Mouse (Mus musculus): ENCODE measurements around the gene Rac1. TPM values are rescaled to one million over a fixed set of nuclear protein-coding genes. Genes with fewer than 3 reads are reported as not detected.
"Not testable (repeated sequence)": the region's sequence is repeated elsewhere in the genome, so short reads cannot be mapped to it uniquely, and the experiment has no call there.

Gene Rac1
- polyA plus RNA-seq, 1 experiment from 2014 or later, result 135 TPM

DNA sequence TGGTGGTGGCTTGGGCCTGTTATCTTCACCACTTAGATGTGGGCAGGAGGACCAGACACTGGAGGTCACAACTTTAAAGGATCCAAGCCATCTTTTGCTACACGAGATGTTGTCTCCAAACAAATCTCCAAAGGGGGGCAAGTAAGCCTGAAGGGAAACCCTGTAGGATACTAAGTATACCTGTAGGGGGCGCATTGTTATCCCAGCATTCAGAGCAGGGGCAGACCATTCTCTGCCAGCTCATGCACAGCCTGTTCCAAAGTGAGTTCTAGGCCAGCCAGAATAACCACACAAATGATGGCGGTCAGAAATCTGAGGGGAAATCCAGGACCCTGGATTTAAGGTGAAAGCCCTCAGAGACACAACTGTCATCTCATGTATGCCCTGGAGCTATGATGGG is 23.4 kb downstream of the Rac1 start:
- Histone ChIP-seq H3K27me3 (ENCODE audit: control insufficient read depth, insufficient read depth, low read depth, low read length) (no peaks in the 10 kb centered on the region), H3K4me3 (ENCODE audit: low read depth, low read length) (no peak overlapping the region), H3K9me3 (replicated peaks; ENCODE audit: control insufficient read depth, low read length) (no peaks in the 10 kb centered on the region), H3K4me2 (ENCODE audit: low read depth, low read length) (no peak overlapping the region), H3K27ac (ENCODE audit: low read length) (no peak overlapping the region), H3K9ac (ENCODE audit: low read depth, low read length) (no peak overlapping the region), H3K4me1 (ENCODE audit: control insufficient read depth, low read depth, low read length) (peaks cover 11% of the 10 kb centered on the region), H3K36me3 (ENCODE audit: control insufficient read depth, insufficient read depth) (peaks cover 32% of the 10 kb centered on the region)
- peak; percentile 41; the same call in 1 of the 2 replicates for ATAC-seq (ENCODE audit: low read depth)
- 50% methylated on average over 3 of the region's 3 CpGs for WGBS (ENCODE audit: insufficient replicate concordance)

DNA sequence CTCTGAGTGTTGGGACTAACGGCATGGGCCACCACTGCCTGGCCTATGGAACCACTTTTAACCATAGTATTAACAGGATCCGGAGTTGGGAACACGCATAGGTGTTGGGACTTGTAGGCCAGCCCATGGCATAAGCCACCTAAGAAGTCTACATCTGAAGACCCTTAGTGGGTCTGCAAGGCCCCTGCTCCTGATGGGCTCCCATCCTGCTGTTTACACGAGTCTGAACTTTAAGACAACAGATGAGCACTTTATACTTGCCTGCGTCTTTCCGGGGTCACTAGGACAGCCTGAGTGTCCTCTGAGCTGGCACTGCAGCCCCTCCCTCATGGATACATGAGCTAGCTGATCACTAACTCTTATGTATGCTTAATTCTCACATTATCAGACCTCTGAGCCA is 24.1 kb downstream of the Rac1 start:
- Histone ChIP-seq H3K36me3 (ENCODE audit: control insufficient read depth, insufficient read depth) (peaks cover 32% of the 10 kb centered on the region), H3K4me2 (ENCODE audit: low read depth, low read length) (no peak overlapping the region)
- WGBS (ENCODE audit: insufficient replicate concordance), result 83% methylated on average over 6 of the region's 6 CpGs

DNA sequence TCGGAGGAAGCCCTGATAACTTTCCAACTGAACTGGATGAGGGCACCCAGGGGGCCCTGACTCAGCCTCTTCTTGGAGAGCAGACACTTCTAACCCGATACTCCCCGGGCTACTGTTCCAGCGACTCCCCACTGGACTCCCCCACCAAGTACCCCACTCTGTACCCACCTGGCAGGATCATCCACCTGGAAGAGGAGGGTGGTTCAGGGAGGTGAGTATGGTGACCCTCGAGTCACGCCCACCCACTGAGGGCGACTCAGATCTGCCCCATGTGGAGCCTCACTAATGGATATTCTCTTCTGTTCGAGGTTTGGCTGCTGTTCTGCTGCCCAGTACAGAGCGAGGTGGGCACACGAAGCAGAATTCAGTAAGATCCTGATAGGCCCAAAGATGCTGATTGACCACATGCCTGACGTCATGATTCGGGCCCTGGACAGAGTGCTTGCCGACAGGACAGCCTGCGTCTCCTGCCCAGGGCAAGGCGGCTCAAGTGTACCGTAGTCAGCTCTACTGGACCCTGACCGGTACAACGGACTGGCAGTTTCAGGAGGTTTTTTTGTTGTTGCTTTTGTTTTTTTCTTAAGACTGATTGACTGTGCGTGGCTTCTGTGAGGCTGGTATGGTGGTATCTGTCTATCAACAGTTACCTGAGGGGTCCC is 24.8 kb downstream of the Rac1 start:
- H3K4me3 ChIP-seq (ENCODE audit: low read depth, low read length), result no peak overlapping the region
- ATAC-seq (ENCODE audit: low read depth), result no peak
- H3K9ac ChIP-seq (ENCODE audit: low read depth, low read length), result no peak overlapping the region
- no peak overlapping the region for H3K27ac ChIP-seq (ENCODE audit: low read length)
- no peaks in the 10 kb centered on the region for H3K9me3 ChIP-seq (replicated peaks; ENCODE audit: control insufficient read depth, low read length)
- no peaks in the 10 kb centered on the region for H3K27me3 ChIP-seq (ENCODE audit: control insufficient read depth, insufficient read depth, low read depth, low read length)
- 82% methylated on average over 19 of the region's 19 CpGs for WGBS (ENCODE audit: insufficient replicate concordance)
- H3K4me1 ChIP-seq (ENCODE audit: control insufficient read depth, low read depth, low read length), result no peaks in the 10 kb centered on the region
- no peak overlapping the region for H3K4me2 ChIP-seq (ENCODE audit: low read depth, low read length)
- H3K36me3 ChIP-seq (ENCODE audit: control insufficient read depth, insufficient read depth), result peaks cover 32% of the 10 kb centered on the region

More for the DNA sequence above, 24.1 kb downstream of the Rac1 start:
- no peak overlapping the region for H3K4me3 ChIP-seq (ENCODE audit: low read depth, low read length)
- H3K9ac ChIP-seq (ENCODE audit: low read depth, low read length), result no peak overlapping the region
- no peaks in the 10 kb centered on the region for H3K9me3 ChIP-seq (replicated peaks; ENCODE audit: control insufficient read depth, low read length)
- H3K27ac ChIP-seq (ENCODE audit: low read length), result no peak overlapping the region
- no peak for ATAC-seq (ENCODE audit: low read depth)
- no peaks in the 10 kb centered on the region for H3K27me3 ChIP-seq (ENCODE audit: control insufficient read depth, insufficient read depth, low read depth, low read length)
- H3K4me1 ChIP-seq (ENCODE audit: control insufficient read depth, low read depth, low read length), result peaks cover 4% of the 10 kb centered on the region

DNA sequence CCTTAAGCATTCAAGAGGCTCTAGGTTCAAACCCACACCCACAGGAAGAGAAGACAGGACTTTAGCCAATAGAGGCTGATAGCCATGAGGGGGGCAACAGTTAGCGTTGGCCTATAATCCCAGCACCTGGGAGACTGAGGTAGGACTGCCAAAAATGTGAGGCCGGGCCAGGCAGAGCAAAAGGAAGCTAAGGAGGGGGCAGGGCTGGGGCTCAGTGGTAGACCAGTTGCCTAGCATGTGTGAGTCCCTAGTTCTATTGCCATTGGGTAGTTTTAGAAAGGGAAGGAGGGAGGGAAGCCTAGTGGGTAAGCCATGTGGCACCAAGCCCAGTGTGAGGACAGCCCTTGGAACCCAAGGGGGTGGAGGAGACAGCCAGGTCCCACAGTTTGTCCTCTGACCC is 26.2 kb downstream of the Rac1 start:
- no peak overlapping the region for H3K4me2 ChIP-seq (ENCODE audit: low read depth, low read length)
- H3K36me3 ChIP-seq (ENCODE audit: control insufficient read depth, insufficient read depth), result peaks cover 22% of the 10 kb centered on the region
- H3K9ac ChIP-seq (ENCODE audit: low read depth, low read length), result no peak overlapping the region
- H3K4me1 ChIP-seq (ENCODE audit: control insufficient read depth, low read depth, low read length), result no peaks in the 10 kb centered on the region
- 71% methylated on average over 2 of the region's 2 CpGs for WGBS (ENCODE audit: insufficient replicate concordance)
- H3K27ac ChIP-seq (ENCODE audit: low read length), result no peak overlapping the region
- no peaks in the 10 kb centered on the region for H3K9me3 ChIP-seq (replicated peaks; ENCODE audit: control insufficient read depth, low read length)
- H3K27me3 ChIP-seq (ENCODE audit: control insufficient read depth, insufficient read depth, low read depth, low read length), result no peaks in the 10 kb centered on the region
- H3K4me3 ChIP-seq (ENCODE audit: low read depth, low read length), result no peak overlapping the region
- no peak for ATAC-seq (ENCODE audit: low read depth)

DNA sequence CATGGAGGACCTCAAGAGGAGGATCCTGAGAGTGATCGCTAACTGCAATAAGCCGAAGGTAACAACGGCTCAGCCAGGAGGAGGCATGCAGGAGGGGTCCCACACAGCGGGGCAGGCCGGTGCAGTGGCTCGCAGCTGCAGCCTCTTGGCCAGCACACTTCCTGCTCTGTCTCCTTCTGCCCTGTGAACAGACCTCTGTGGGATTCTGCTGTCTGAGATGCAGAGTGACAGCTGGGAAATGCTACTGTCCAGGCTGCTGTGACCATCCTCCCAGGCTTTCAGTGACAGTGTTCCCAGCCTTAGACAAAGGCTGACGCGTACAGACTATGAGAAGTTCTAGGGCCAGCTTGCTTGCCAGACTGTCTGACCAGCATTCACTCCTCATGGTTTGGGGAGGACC is 26.7 kb downstream of the Rac1 start:
- H3K4me1 ChIP-seq (ENCODE audit: control insufficient read depth, low read depth, low read length), result no peaks in the 10 kb centered on the region
- H3K4me3 ChIP-seq (ENCODE audit: low read depth, low read length), result no peak overlapping the region
- ATAC-seq (ENCODE audit: low read depth), result no peak
- no peak overlapping the region for H3K9ac ChIP-seq (ENCODE audit: low read depth, low read length)
- no peaks in the 10 kb centered on the region for H3K9me3 ChIP-seq (replicated peaks; ENCODE audit: control insufficient read depth, low read length)
- H3K36me3 ChIP-seq (ENCODE audit: control insufficient read depth, insufficient read depth), result peaks cover 22% of the 10 kb centered on the region
- no peak overlapping the region for H3K4me2 ChIP-seq (ENCODE audit: low read depth, low read length)
- H3K27ac ChIP-seq (ENCODE audit: low read length), result no peak overlapping the region
- 67% methylated on average over 8 of the region's 8 CpGs for WGBS (ENCODE audit: insufficient replicate concordance)
- H3K27me3 ChIP-seq (ENCODE audit: control insufficient read depth, insufficient read depth, low read depth, low read length), result no peaks in the 10 kb centered on the region

DNA sequence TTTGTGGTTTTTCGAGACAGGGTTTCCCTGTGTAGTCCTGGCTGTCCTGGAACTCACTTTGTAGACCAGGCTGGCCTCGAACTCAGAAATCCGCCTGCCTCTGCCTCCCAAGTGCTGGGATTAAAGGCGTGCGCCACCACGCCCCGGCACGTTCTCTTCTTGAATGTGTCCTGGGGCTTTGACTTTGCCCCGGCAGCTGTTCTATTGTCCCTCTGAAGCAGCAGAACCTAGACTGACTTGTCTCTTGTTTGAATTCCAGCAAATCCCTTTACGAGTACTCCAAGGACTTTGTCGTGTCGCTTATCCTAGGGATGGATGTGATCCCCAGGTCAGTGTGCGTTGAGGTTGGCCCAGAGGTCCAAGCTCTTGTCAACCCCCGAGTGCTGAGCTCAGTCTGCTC is 27.1 kb downstream of the Rac1 start:
- not testable (repeated sequence) for ATAC-seq (ENCODE audit: low read depth); H3K27ac ChIP-seq (ENCODE audit: low read length); H3K4me1 ChIP-seq (ENCODE audit: control insufficient read depth, low read depth, low read length); H3K4me2 ChIP-seq (ENCODE audit: low read depth, low read length); H3K9ac ChIP-seq (ENCODE audit: low read depth, low read length); H3K9me3 ChIP-seq (replicated peaks; ENCODE audit: control insufficient read depth, low read length); H3K27me3 ChIP-seq (ENCODE audit: control insufficient read depth, insufficient read depth, low read depth, low read length); H3K4me3 ChIP-seq (ENCODE audit: low read depth, low read length)
- WGBS (ENCODE audit: insufficient replicate concordance), result 87% methylated on average over 14 of the region's 14 CpGs
- H3K36me3 ChIP-seq (ENCODE audit: control insufficient read depth, insufficient read depth), result peaks cover 25% of the 10 kb centered on the region

DNA sequence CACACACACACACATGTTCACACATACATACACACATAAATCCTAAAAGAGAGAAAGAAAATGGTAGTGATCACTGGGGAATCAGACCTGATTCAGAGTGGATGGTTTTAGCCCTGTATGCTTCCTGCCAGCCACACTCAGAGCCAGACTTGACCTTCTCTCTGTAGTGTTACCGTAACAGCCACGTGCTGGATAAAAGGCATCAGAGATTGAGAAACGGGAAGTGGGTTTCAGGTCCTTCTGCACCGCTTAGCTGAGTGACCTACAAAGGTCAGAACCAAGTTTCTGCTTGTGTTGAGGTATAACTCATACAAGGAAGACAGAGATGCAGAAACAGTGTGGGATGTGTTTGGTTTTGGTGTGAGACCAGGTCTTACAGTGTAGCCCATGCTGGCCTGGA is 28.1 kb downstream of the Rac1 start:
- 37% methylated on average over 4 of the region's 4 CpGs for WGBS (ENCODE audit: insufficient replicate concordance)
- peaks cover 19% of the 10 kb centered on the region for H3K36me3 ChIP-seq (ENCODE audit: control insufficient read depth, insufficient read depth)

DNA sequence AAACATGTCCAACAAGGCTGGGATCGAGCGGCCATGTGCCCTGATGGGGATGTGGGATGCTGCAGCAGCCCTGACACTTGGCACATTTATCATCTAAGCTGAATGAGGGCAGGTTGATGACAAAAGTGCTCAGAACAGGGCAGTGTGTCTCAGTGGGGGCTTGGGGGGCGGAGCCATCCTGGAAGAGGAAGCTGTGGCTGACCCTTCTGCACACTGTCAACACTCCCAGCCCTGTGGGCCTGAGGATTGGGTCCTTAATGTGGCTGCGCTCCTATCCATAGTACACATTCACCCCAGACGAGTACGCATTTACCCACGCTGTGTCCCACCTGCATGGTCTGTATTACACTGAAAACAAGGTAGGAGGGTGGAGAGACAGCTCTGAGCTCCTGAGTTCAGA is 28.6 kb downstream of the Rac1 start:
- no peak overlapping the region for H3K4me3 ChIP-seq (ENCODE audit: low read depth, low read length)
- no peak overlapping the region for H3K27ac ChIP-seq (ENCODE audit: low read length)
- H3K27me3 ChIP-seq (ENCODE audit: control insufficient read depth, insufficient read depth, low read depth, low read length), result no peaks in the 10 kb centered on the region
- no peak for ATAC-seq (ENCODE audit: low read depth)
- 61% methylated on average over 7 of the region's 7 CpGs for WGBS (ENCODE audit: insufficient replicate concordance)
- H3K9me3 ChIP-seq (replicated peaks; ENCODE audit: control insufficient read depth, low read length), result no peaks in the 10 kb centered on the region
- no peak overlapping the region for H3K9ac ChIP-seq (ENCODE audit: low read depth, low read length)
- H3K36me3 ChIP-seq (ENCODE audit: control insufficient read depth, insufficient read depth), result peaks cover 15% of the 10 kb centered on the region
- H3K4me2 ChIP-seq (ENCODE audit: low read depth, low read length), result no peak overlapping the region
- no peaks in the 10 kb centered on the region for H3K4me1 ChIP-seq (ENCODE audit: control insufficient read depth, low read depth, low read length)

More for the DNA sequence above, 28.1 kb downstream of the Rac1 start:
- Histone ChIP-seq H3K9me3 (replicated peaks; ENCODE audit: control insufficient read depth, low read length) (no peaks in the 10 kb centered on the region), H3K4me3 (ENCODE audit: low read depth, low read length) (no peak overlapping the region), H3K4me1 (ENCODE audit: control insufficient read depth, low read depth, low read length) (no peaks in the 10 kb centered on the region), H3K9ac (ENCODE audit: low read depth, low read length) (no peak overlapping the region), H3K4me2 (ENCODE audit: low read depth, low read length) (no peak overlapping the region), H3K27me3 (ENCODE audit: control insufficient read depth, insufficient read depth, low read depth, low read length) (no peaks in the 10 kb centered on the region), H3K27ac (ENCODE audit: low read length) (no peak overlapping the region)
- ATAC-seq (ENCODE audit: low read depth), result no peak

DNA sequence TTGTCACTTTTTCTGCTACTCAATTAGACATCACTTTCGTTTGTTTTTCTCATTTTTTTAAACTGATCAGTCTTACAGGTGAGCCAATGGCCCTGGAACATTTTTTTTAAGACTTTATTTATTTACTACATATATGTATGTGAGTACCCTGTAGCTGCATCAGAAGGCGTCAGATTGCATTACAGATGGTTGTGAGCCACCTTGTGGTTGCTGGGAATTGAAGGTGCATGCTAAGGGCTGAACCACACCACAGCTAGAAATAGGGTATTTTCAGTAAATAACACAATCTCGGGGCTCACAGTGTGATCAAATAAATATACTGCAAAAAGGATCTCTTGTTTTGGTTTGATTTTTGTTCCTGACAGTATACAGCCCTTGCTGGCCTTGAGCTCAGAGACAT is 30.4 kb downstream of the Rac1 start:
- no peak overlapping the region for H3K4me2 ChIP-seq (ENCODE audit: low read depth, low read length)
- H3K4me1 ChIP-seq (ENCODE audit: control insufficient read depth, low read depth, low read length), result no peaks in the 10 kb centered on the region
- no peak overlapping the region for H3K4me3 ChIP-seq (ENCODE audit: low read depth, low read length)
- WGBS (ENCODE audit: insufficient replicate concordance), result 63% methylated on average over 3 of the region's 3 CpGs
- no peaks in the 10 kb centered on the region for H3K9me3 ChIP-seq (replicated peaks; ENCODE audit: control insufficient read depth, low read length)
- peaks cover 6% of the 10 kb centered on the region for H3K36me3 ChIP-seq (ENCODE audit: control insufficient read depth, insufficient read depth)
- no peak overlapping the region for H3K27ac ChIP-seq (ENCODE audit: low read length)
- no peak overlapping the region for H3K9ac ChIP-seq (ENCODE audit: low read depth, low read length)
- ATAC-seq (ENCODE audit: low read depth), result no peak
- no peaks in the 10 kb centered on the region for H3K27me3 ChIP-seq (ENCODE audit: control insufficient read depth, insufficient read depth, low read depth, low read length)
